Mouse (Mus musculus) C2C12 (cell line): ENCODE data around the gene Mcf2l.

ENCODE experiments used
- CEBPB ChIP-seq: IDR thresholded peaks from one replicate; pipeline ENCODE4 v1.6.1; 2011; ENCODE audit warnings: low read depth, mild to moderate bottlenecking, control low read depth, moderate library complexity
- CTCF ChIP-seq: IDR thresholded peaks from one replicate; pipeline ENCODE4 v1.5.1; 2011; ENCODE audit not compliant: control insufficient read depth, insufficient read depth, insufficient read length
- MAX ChIP-seq: IDR thresholded peaks from one replicate; pipeline ENCODE4 v1.6.1; 2011; ENCODE audit warnings: mild to moderate bottlenecking, control low read depth
- MYOD1 ChIP-seq: IDR thresholded peaks from one replicate; pipeline ENCODE4 v1.6.1; 2011; ENCODE audit warnings: low read depth; ENCODE audit not compliant: control insufficient read depth, insufficient read length
- MYOG ChIP-seq: IDR thresholded peaks from one replicate; pipeline ENCODE4 v1.6.1; 2011; ENCODE audit not compliant: control insufficient read depth, insufficient read length; ENCODE audit errors: extremely low read depth
- USF1 ChIP-seq: IDR thresholded peaks from one replicate; pipeline ENCODE4 v1.6.1; 2011; ENCODE audit warnings: low read depth, mild to moderate bottlenecking, control low read depth, moderate library complexity

GRCm38 (mm10) chr8:12983681-12984467 lies 110.3 kb downstream of the Mcf2l start:
- TF ChIP-seq CTCF (no peak), CEBPB (peak; percentile 89), USF1 (no peak), MYOD1 (no peak), MAX (peak; percentile 45), MYOG (no peak)
